Mouse (Mus musculus) T-helper 1 cell (primary cell): ENCODE measurements at regions not wholly inside any gene's neighbourhood (a gene's known extent, or its start where the extent isn't known, plus 50 kb on each side); places are given as distances from the start of the nearest gene placed in this dataset.
"Not testable (repeated sequence)": the region's sequence is repeated elsewhere in the genome, so short reads cannot be mapped to it uniquely, and the experiment has no call there.

Source experiments
- in situ Hi-C: fragments of 300-600 bp; cut with MboI, MseI; formaldehyde crosslinking; loops from one replicate; pipeline ENCODE4 v1.15.1; 2025; ENCODE audit warnings: high pct_unique_total_duplicates

- in situ Hi-C loops, result no loop called here
These were observed 858.6 kb downstream of the Adgrl3 start for GRCm38 (mm10) chr5:81878563-81878962.

GRCm38 (mm10) chr5:81893358-81893757, 873.4 kb downstream of the Adgrl3 start:
- in situ Hi-C loops, result no loop called here

- in situ Hi-C loops, result no loop called here
These were observed 889.4 kb downstream of the Adgrl3 start for GRCm38 (mm10) chr5:81909368-81909767.

DNA sequence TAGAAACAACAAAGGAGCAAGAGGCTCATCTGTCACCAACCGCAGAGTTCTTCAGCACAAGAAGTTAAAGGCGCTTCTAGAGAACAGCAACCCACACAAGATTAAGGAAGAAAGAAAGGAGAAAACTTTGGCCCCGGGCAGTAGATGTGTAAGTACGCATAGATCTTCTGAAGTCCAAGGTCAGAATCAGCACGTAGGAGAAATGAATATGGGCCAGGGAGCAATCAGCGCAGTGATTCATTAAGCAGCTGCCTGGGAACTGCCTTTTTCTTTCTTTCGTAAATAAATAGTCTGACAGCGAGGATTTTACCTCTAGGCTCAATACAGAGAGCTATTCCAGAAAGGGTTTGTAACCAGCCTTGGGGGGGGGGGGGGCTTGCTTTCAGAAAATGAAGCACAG, 890.0 kb downstream of the Adgrl3 start:
- in situ Hi-C loops, result no loop called here

DNA sequence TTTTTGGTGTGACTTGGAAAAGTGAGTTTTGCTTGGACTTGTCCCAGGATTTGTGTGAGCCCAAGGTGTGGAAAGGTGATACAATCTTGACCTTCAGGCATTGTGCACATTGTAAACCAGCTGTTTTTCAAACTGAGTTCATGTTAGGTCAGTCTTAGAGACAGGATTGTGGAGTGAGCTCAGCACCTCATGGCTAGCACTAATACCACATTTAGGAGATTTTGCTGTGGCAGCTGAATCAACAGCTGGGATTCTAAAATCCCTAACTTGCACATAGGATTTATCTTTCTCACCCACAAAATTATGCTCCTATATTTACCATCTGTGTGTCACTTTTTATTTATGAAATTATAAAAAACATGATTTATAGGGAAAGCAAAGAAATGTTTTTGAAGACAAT, 896.7 kb downstream of the Adgrl3 start:
- in situ Hi-C loops, result no loop called here

GRCm38 (mm10) chr5:81940798-81941197, 920.9 kb downstream of the Adgrl3 start:
- in situ Hi-C loops, result no loop called here

DNA sequence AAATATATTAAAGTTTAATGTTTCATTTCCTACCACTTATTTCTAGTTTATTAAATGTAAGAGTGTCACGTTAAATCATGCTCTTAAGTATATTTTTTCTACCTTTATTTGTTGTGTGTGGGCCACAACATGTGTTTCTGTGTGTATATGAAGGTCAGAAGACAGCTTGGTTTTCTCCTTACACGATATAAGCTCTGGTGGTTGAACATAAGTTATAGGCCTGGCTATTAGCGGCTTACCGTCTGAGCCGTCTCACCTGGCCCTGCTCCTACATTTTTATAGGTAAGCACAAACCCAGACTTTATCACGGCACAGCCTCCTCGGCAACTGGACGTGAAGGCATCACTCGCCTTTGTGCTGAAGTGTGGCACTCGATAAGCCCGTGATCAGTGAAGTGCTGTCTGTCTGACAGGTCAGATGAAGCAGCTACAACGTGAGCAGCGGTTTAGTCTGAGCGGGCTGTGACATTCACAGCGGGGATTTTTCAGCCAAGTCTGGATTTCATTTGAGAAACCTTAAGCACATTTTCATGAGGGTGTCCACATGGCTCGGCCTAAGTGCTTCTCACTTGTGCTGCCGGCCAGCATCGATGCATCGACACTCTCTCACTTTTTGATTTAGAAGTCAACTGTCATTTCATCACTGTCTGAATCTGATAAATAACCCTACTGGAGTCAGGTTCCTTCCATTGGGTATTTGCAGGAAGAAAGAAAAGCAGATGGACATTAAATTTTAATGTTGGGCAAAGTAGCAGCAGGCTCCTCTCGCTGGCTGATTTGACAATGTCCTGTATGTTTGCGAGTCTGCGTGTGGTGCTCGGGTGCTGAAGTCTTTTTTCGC, 950.0 kb downstream of the Adgrl3 start:
- in situ Hi-C loops, result no loop called here

DNA sequence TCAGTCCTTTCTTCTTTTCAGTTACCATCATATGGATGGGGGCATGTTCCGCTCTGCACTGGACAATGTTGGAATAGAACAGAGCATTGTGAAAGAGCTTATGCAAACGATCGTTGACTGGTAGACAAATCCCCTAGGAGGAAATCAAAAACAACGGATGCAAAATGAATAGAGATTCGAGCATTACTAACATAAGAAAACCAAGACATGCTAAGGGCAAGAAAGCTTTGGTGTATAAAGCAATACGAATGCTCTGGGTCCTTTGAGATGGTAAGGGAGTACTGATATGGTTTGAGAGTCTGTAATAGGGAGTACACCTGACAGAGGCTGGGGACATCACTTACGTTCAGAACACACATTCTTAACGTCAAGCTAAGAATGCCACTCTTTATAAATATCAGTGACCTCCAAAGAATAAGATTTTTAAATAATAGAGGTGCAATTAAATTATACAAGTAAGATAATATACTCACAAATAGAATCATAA, 950.6 kb downstream of the Adgrl3 start:
- in situ Hi-C loops, result no loop called here

- in situ Hi-C loops, result no loop called here
These were observed 956.6 kb downstream of the Adgrl3 start for GRCm38 (mm10) chr5:81976515-81976914.

GRCm38 (mm10) chr5:81983351-81983750, 963.4 kb downstream of the Adgrl3 start:
- in situ Hi-C loops, result no loop called here

- in situ Hi-C loops, result no loop called here
These were observed 968.1 kb downstream of the Adgrl3 start for GRCm38 (mm10) chr5:81988069-81988468.

- in situ Hi-C loops, result no loop called here
These were observed 988.0 kb downstream of the Adgrl3 start for GRCm38 (mm10) chr5:82007955-82008354.

GRCm38 (mm10) chr5:82024126-82024525, 1004.2 kb downstream of the Adgrl3 start:
- in situ Hi-C loops, result no loop called here

DNA sequence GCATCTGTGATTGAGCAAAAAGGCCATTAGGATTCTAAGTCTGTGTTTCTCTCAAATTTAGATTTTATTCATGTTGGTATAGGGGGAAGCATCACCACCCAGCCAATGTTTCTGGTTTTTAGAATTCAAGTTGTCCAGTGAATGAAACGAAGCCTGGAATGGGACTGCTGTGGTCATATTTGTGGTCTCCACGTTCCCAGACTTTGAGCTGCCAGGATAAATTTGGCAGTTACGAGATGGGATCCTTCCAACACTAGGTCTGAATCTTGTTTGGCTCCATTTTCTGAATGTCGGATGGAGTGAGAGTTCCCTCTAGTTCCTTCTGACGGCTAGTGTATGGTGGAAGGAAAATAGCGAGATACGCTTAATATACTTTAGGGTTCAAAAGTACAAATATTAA, 1014.8 kb downstream of the Adgrl3 start:
- in situ Hi-C loops, result no loop called here

- in situ Hi-C loops, result loop anchor here (5.0 kb wide), 1 partner anchor 1431 kb away; no protein-coding TSS in a partner anchor
These were observed 1026.2 kb downstream of the Adgrl3 start for GRCm38 (mm10) chr5:82046106-82046505.

GRCm38 (mm10) chr5:82059108-82059838, 1039.3 kb downstream of the Adgrl3 start:
- in situ Hi-C loops, result no loop called here

- in situ Hi-C loops, result no loop called here
These were observed 1040.7 kb downstream of the Adgrl3 start for GRCm38 (mm10) chr5:82060679-82061078.

- in situ Hi-C loops, result not testable (repeated sequence)
These were observed 1049.3 kb downstream of the Adgrl3 start for GRCm38 (mm10) chr5:82069221-82069620.

- in situ Hi-C loops, result no loop called here
These were observed 1069.5 kb downstream of the Adgrl3 start for GRCm38 (mm10) chr5:82089401-82089800.

GRCm38 (mm10) chr5:82103056-82103807, 1083.3 kb downstream of the Adgrl3 start:
- in situ Hi-C loops, result no loop called here

DNA sequence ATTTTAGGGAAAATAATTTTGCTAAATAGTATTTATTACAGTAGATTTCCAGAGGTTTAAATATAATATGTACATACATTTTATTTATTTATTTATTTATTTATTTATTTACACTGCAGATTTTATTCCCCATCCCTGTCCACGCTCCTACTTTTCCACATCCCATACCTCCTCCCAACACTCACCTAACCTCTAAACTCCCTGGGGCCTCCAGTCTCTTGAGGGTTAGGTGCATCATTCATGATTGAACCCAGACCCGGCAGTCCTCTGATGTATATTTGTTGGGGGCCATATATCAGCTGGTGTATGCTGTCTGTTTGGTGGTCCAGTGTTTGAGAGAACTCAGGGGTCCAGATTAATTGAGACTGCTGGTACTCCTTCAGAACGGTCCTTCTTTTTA, 1083.9 kb downstream of the Adgrl3 start:
- in situ Hi-C loops, result no loop called here

DNA sequence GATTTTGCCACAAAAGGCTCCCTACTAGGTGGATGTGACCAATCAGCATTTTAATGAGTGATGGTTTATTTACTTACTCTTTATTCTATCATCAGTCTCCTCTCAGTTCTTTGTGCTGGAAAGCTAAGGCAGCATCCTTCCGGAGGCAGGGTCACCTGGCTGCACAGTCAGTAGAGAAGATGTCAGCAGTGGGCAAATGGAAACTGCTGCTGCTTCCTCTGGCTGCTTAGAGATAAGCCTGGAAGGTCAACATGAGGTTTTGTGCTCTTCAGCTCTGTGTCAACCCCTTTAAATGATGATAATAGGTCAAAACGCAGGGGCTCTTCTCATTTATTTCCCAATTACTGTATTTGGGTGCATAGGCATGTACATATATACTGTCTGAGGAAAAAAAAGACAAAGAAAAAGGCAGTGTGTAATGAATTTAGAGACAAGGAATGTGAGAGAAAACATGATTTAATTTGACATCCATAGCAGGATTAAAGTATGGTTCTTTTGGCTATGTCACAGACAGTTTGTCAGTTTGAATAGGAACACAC, 1106.1 kb downstream of the Adgrl3 start:
- in situ Hi-C loops, result no loop called here
